Mouse (Mus musculus) lung, postnatal 0 days (tissue): ENCODE results near the gene Tapt1. TPM values are rescaled to one million over a fixed set of nuclear protein-coding genes. Genes with fewer than 3 reads are reported as not detected.
"Not testable (repeated sequence)": the region's sequence is repeated elsewhere in the genome, so short reads cannot be mapped to it uniquely, and the experiment has no call there.

Experiments
- ATAC-seq: fragments of 200-750 bp; cut with Nextera tagmentation; 2 replicates; pipeline ENCODE4 v1.8.0; 2017; ENCODE audit warnings: moderate library complexity
- DNase-seq: peaks from one replicate; pipeline ENCODE4 v3.0.0-alpha.2; 2016; ENCODE audit warnings: low spot score
- H3K27ac ChIP-seq: fragments of 300-500 bp; sonication (generic); 2 replicates; pipeline ENCODE4 v1.5.1; 2014; ENCODE audit warnings: antibody characterized with exemption, mild to moderate bottlenecking, low read length, mixed read lengths
- H3K27me3 ChIP-seq: fragments of 300-500 bp; sonication (generic); replicated peaks from 2 replicates; pipeline ENCODE4 v1.6.1; 2014; ENCODE audit warnings: low read length, mixed read lengths; ENCODE audit not compliant: insufficient read depth
- H3K36me3 ChIP-seq: fragments of 300-500 bp; sonication (generic); 2 replicates; pipeline ENCODE4 v1.6.1; 2014; ENCODE audit warnings: low read length, mixed read lengths; ENCODE audit not compliant: insufficient read depth
- H3K4me1 ChIP-seq: fragments of 300-500 bp; sonication (generic); 2 replicates; pipeline ENCODE4 v1.6.1; 2014; ENCODE audit warnings: antibody characterized with exemption, low read depth, low read length, mixed read lengths; ENCODE audit not compliant: insufficient read depth
- H3K4me2 ChIP-seq: fragments of 300-500 bp; sonication (generic); replicated peaks from 2 replicates; pipeline ENCODE4 v1.6.1; 2014; ENCODE audit warnings: low read depth, mild to moderate bottlenecking, low read length, moderate library complexity, mixed read lengths
- H3K4me3 ChIP-seq: fragments of 300-500 bp; sonication (generic); 2 replicates; pipeline ENCODE4 v1.5.1; 2014; ENCODE audit warnings: low read depth, low read length
- H3K9ac ChIP-seq: fragments of 300-500 bp; sonication (generic); replicated peaks from 2 replicates; pipeline ENCODE4 v1.6.1; 2014; ENCODE audit warnings: low read depth, mild to moderate bottlenecking
- H3K9me3 ChIP-seq: fragments of 300-500 bp; sonication (generic); 2 replicates; pipeline ENCODE4 v1.6.1; 2016; ENCODE audit warnings: low read length, mixed read lengths
- CTCF ChIP-seq: IDR thresholded peaks from 2 replicates; pipeline ENCODE4 v1.5.1; 2016; ENCODE audit warnings: antibody characterized with exemption, mild to moderate bottlenecking
- EP300 ChIP-seq: IDR thresholded peaks from 2 replicates; pipeline ENCODE4 v1.6.1; 2016; ENCODE audit warnings: antibody characterized with exemption, mild to moderate bottlenecking, control low read depth
- WGBS: fragments of 180-500 bp; shearing (Covaris S2); extraction: QIAGEN DNeasy Blood & Tissue Kit; methylation state at CpG from one replicate; pipeline ENCODE4 v1.1.7; 2014; 5-methylcytosine and 5-hydroxymethylcytosine counted together
- polyA plus RNA-seq: library from polyadenylated mRNA; unstranded; fragments of >200 nt; fragmentation: Nextera tagmentation; extraction: Ambion mirVana; gene quantifications from 2 replicates; pipeline ENCODE4 v1.2.1, GENCODE M21; 2015

The Tapt1 gene
- 31.3 and 31.8 TPM in 2 replicates for polyA plus RNA-seq

DNA sequence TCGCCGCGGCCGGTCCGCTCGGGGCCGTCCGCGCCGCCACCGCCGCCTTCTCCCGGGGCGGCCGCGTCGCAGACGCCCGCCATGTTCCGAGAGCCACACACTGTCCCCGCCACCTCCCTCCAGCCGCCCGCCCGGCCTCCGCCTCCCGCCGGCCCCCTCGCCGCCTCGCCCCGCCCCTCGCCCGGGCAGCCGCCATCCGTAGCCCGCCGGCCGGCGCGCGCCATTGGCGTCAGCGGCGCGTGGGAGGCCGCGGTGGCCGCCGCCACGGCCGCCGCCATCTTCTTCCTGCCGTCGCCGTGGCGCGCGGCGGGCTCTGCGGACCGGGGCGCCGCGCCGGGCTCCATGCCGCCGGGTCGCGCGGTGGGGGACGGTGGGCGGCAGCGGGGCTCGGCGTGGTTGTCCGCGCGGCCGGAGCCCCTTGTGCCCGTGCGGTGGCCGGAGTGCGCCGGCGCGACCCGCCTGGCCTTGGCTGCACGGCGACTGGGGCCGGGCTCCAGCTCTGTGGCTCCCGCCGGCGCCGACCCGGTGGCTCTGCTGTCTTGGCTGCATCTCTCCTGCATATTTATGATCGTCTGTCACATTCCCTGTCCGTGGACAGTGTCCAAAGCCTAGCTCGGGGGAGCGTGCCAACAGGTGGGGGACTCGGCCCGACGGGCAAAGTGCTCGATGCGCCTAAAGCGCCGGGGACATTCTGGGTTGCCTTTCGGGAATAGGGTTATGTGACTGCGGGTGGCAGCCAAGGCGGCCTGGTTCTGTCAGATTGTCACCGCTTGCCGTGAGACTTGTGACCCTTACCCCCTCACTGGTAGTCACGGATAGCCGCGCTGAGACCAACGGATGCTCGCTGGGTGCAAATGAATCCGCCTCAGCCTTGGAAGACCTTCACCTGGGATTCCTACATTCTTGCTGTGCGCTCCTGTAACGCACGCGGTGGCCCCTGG, at the start of gene Tapt1:
Tapt1 (minus strand) TSS at position 106 of the 941 bp plus-strand sequence.
- H3K9me3 ChIP-seq = no peaks in the 10 kb centered on the region
- H3K36me3 ChIP-seq = no peaks in the 10 kb centered on the region
- H3K4me1 ChIP-seq = peaks cover 7% of the 10 kb centered on the region; the same call in 1 of the 2 replicates
- H3K4me3 ChIP-seq = peak within 1 kb of the TSS; percentile 95
- H3K9ac ChIP-seq = peak within 1 kb of the TSS; percentile 92
- H3K4me2 ChIP-seq = peak within 1 kb of the TSS; percentile 83
- DNase-seq = peak; percentile 93
- TF ChIP-seq EP300 (no peak), CTCF (no peak)
- peak within 1 kb of the TSS; percentile 92 for H3K27ac ChIP-seq
- ATAC-seq = peak; percentile 98
- H3K27me3 ChIP-seq = no peaks in the 10 kb centered on the region
- under 1% methylated on average over 65 of the region's 121 CpGs for WGBS

DNA sequence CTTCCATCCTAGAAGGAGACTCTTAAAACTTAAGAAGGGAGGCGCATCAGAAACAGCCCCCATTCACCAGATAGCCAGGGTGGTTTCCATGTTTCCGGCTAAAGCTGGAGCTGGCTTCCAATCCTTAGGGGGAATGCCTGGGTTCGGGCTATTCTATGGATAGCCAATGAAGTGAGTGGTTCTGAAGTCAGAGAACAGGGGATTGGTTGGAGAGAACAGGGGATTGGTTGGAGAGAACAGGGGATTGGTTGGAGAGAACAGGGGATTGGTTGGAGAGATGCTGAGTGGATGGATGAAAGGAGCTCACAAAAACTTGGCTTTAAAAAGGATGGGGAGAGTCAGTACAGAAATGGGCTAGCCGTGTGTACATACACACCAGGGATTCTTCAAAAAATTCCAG, 45.1 kb upstream of the Tapt1 start:
- ATAC-seq (no peak), DNase-seq (no peak)
- Histone ChIP-seq H3K9ac (no peak overlapping the region), H3K36me3 (no peaks in the 10 kb centered on the region), H3K4me3 (no peak overlapping the region), H3K9me3 (no peaks in the 10 kb centered on the region), H3K27me3 (no peaks in the 10 kb centered on the region), H3K4me1 (no peaks in the 10 kb centered on the region), H3K4me2 (no peak overlapping the region), H3K27ac (no peak overlapping the region)
- 78% methylated on average over 4 of the region's 4 CpGs for WGBS
- TF ChIP-seq CTCF (no peak), EP300 (no peak)

DNA sequence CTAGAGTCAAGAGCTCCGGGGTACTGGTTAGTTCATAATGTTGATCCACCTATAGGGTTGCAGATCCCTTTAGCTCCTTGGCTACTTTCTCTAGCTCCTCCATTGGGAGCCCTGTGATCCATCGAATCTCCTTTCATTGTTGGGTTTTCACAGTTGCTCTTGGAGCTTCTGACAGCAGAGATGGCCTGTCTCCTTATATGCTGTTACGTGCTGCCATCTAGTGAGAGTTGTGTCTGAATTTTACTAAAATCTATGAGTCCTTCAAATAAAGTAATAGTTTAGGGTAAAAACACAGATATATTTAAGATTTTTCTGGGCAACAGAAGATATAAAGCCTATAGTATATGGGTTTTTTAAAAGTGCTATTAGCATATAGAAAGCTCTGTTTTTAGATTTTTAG, 42.1 kb upstream of the Tapt1 start:
- H3K4me2 ChIP-seq, H3K9ac ChIP-seq, H3K9me3 ChIP-seq, H3K27ac ChIP-seq, H3K4me1 ChIP-seq, H3K36me3 ChIP-seq, H3K27me3 ChIP-seq, ATAC-seq, H3K4me3 ChIP-seq: not testable (repeated sequence)
- WGBS = 38% methylated on average over 2 of the region's 3 CpGs
- DNase-seq = peak; percentile 79
- TF ChIP-seq CTCF = peak; percentile 62

DNA sequence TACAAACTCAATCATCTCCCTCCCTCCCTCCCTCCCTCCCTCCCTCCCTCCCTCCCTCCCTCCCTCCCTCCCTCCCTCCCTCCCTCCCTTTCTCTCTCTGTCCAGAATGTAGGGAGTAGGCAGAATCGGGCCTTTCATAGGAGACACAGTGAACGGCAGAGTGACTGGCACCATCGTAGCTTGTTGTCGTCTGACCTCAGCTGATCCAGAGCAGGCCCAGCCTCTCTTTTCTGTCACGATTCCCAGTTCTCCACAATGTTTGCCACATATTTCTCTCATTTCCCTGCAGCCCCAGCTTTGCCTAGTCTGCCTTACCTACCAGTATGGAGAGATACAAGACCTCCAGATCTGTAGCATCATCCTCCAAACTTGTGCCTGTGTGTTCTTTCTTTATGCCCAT, 35.3 kb upstream of the Tapt1 start:
- WGBS = 73% methylated on average over 3 of the region's 5 CpGs
- TF ChIP-seq CTCF = no peak
- H3K27ac ChIP-seq = no peak overlapping the region
- no peaks in the 10 kb centered on the region for H3K9me3 ChIP-seq
- no peak for ATAC-seq
- no peak for DNase-seq
- H3K36me3 ChIP-seq = no peaks in the 10 kb centered on the region
- no peak overlapping the region for H3K4me2 ChIP-seq
- no peak overlapping the region for H3K4me3 ChIP-seq
- H3K4me1 ChIP-seq = no peaks in the 10 kb centered on the region
- H3K27me3 ChIP-seq = no peaks in the 10 kb centered on the region
- H3K9ac ChIP-seq = no peak overlapping the region

DNA sequence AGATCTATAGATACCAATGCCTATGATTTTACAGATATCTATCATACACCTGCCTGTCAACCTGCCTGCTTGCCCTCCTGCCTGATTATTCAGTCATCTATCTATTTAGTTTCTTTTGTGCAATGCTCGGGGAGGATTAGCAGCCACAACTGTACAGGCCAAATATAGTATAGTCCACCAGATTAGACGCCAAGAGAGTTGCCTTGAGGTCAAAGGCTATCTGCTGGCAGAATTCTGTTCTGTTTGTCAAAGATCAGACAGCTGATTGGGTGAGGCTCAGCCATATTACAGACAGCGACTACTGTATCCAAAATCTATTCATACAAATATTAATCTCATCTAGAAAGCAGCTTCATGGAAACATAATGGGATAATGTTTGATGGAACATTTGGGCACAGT, 34.7 kb upstream of the Tapt1 start:
- Histone ChIP-seq H3K4me1 (no peaks in the 10 kb centered on the region), H3K9ac (no peak overlapping the region), H3K9me3 (no peaks in the 10 kb centered on the region), H3K27me3 (no peaks in the 10 kb centered on the region), H3K4me2 (no peak overlapping the region), H3K4me3 (no peak overlapping the region), H3K27ac (no peak overlapping the region), H3K36me3 (no peaks in the 10 kb centered on the region)
- DNase-seq = no peak
- 35% methylated on average over 3 of the region's 3 CpGs for WGBS
- ATAC-seq = no peak
- TF ChIP-seq EP300 = no peak
- TF ChIP-seq CTCF = no peak

DNA sequence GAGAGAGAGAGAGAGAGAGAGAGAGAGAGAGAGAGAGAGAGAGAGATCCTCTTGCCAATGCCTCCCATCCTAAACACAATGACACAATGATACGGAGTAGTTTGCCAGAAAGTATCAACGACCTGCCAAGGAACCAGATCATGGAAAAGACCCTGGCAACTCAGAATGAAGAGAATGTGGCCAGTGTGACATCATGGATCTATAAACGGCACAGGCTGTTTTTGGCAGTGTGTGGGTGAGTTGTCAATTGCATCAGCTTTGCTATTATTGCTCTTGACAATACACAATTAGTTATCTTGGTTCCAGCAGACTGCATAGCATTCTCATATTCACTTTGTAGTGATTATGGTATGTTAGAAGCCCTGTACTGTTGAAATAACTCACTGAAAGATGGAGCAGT, 33.3 kb upstream of the Tapt1 start:
- TF ChIP-seq CTCF = no peak
- TF ChIP-seq EP300 = no peak
- Histone ChIP-seq H3K4me2 (no peak overlapping the region), H3K27ac (no peak overlapping the region), H3K27me3 (no peaks in the 10 kb centered on the region), H3K9me3 (no peaks in the 10 kb centered on the region), H3K9ac (no peak overlapping the region), H3K4me3 (no peak overlapping the region), H3K36me3 (no peaks in the 10 kb centered on the region), H3K4me1 (no peaks in the 10 kb centered on the region)
- 55% methylated on average over 3 of the region's 3 CpGs for WGBS
- DNase-seq (no peak), ATAC-seq (no peak)
